Mouse (Mus musculus): ENCODE measurements around the gene Atp6v0e.

Gene Atp6v0e

GRCm38 (mm10) chr17:26639791-26640190, 23.2 kb upstream of the Atp6v0e start:
- no peak for DNase-seq (ENCODE audit: low read depth, low spot score)

- DNase-seq (ENCODE audit: low read depth, low spot score), result no peak
These were observed 22.7 kb upstream of the Atp6v0e start for GRCm38 (mm10) chr17:26640286-26640740.

GRCm38 (mm10) chr17:26643456-26643855, 19.6 kb upstream of the Atp6v0e start:
- no peak for DNase-seq (ENCODE audit: low read depth, low spot score)

- DNase-seq (ENCODE audit: low read depth, low spot score), result no peak
These were observed 19.0 kb upstream of the Atp6v0e start for GRCm38 (mm10) chr17:26643993-26644392.

- peak; percentile 47 for DNase-seq (ENCODE audit: low read depth, low spot score)
These were observed 18.3 kb upstream of the Atp6v0e start for GRCm38 (mm10) chr17:26644509-26645410.

GRCm38 (mm10) chr17:26645411-26645854, 17.6 kb upstream of the Atp6v0e start:
- no peak for DNase-seq (ENCODE audit: low read depth, low spot score)

GRCm38 (mm10) chr17:26647283-26647682, 15.7 kb upstream of the Atp6v0e start:
- DNase-seq (ENCODE audit: low read depth, low spot score), result no peak

GRCm38 (mm10) chr17:26649565-26649964, 13.5 kb upstream of the Atp6v0e start:
- DNase-seq (ENCODE audit: low read depth, low spot score), result no peak

GRCm38 (mm10) chr17:26650451-26651363, 12.3 kb upstream of the Atp6v0e start:
- DNase-seq (ENCODE audit: low read depth, low spot score), result no peak

- no peak for DNase-seq (ENCODE audit: low read depth, low spot score)
These were observed 4.0 kb upstream of the Atp6v0e start for GRCm38 (mm10) chr17:26658854-26659572.

GRCm38 (mm10) chr17:26659573-26659915, 3.5 kb upstream of the Atp6v0e start:
- DNase-seq (ENCODE audit: low read depth, low spot score), result no peak

- DNase-seq (ENCODE audit: low read depth, low spot score), result peak; percentile 85
These were observed 2.7 kb upstream of the Atp6v0e start for GRCm38 (mm10) chr17:26660192-26660912.

- no peak for DNase-seq (ENCODE audit: low read depth, low spot score)
These were observed 827 bp upstream of the Atp6v0e start for GRCm38 (mm10) chr17:26662204-26662603.

GRCm38 (mm10) chr17:26665600-26665999, 2.6 kb downstream of the Atp6v0e start:
- DNase-seq (ENCODE audit: low read depth, low spot score), result no peak

GRCm38 (mm10) chr17:26671268-26671667, 8.2 kb downstream of the Atp6v0e start:
- no peak for DNase-seq (ENCODE audit: low read depth, low spot score)

GRCm38 (mm10) chr17:26675845-26676244, 12.8 kb downstream of the Atp6v0e start:
- DNase-seq (ENCODE audit: low read depth, low spot score), result no peak

GRCm38 (mm10) chr17:26676252-26676615, 13.2 kb downstream of the Atp6v0e start:
- peak; percentile 95 for DNase-seq (ENCODE audit: low read depth, low spot score)

GRCm38 (mm10) chr17:26676616-26677376, 13.8 kb downstream of the Atp6v0e start:
- peak; percentile 47 for DNase-seq (ENCODE audit: low read depth, low spot score)

GRCm38 (mm10) chr17:26677711-26678637, 14.9 kb downstream of the Atp6v0e start:
- DNase-seq (ENCODE audit: low read depth, low spot score), result no peak

All from ES-CJ7 (cell line).